Mouse (Mus musculus) thymus, postnatal 10 days (tissue): ENCODE measurements around the gene Cep170b.

Experiments
- DNase-seq, 2 experiments: peaks; one replicate each; pipeline ENCODE4 v3.0.0; 2021; ENCODE audit warnings: low spot score in 2 of 2

The Cep170b gene

DNA sequence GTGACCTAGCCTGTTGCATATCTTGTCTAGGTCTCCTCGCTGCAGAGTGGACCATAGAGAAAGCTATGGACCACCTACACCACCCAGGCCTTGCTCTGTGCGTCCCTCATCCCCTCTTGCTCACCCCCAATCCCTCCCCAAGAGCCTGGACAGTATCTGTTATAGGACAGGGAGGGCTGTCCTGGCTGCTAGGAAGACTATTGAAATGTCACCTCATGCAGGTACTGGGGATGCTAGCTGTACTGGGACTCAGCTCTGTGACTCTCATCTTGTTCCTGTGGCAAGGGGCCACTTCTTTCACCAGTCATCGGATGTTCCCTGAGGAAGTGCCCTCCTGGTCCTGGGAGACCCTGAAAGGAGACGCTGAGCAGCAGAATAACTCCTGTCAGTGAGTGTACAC lies 42.9 kb downstream of the Cep170b start:
- no peak for DNase-seq

DNA sequence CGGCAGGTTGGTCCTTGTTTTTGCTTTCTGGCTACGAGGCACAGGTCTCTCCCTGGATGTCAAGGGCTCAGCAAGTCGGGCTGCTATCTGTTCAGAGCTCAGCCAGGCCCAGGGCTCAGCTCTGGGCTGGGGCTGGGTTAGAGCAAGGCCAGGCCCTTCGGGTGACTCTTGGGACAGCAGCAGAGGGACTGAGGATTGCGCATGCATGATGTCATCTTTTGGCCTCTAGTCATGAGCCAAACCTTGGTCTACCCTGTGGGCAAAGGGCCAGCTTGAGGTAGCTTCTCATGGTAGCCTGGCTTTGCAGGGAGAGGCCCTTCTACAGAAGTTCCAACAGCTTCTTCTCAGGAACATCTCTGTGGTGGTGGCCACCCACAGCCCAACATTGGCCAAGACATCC lies 43.9 kb downstream of the Cep170b start:
- no peak for DNase-seq

DNA sequence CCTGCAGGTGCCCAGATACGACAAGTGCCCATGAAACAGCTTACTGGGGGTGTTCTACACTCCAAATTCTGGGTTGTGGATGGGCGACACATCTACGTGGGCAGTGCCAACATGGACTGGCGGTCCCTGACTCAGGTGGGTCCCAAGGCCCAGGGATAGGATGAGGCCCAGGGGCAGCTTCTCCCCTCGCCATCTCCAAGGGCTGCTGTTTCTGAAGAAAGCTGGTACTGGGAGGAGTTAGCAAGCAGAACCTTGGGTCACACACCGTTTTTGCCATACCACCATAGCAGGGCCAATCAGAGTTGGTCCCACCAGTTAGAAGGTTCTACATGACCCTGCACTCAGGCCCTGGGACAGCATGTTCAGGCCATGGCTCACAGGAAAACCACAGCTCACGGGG lies 44.7 kb downstream of the Cep170b start:
- no peak for DNase-seq

DNA sequence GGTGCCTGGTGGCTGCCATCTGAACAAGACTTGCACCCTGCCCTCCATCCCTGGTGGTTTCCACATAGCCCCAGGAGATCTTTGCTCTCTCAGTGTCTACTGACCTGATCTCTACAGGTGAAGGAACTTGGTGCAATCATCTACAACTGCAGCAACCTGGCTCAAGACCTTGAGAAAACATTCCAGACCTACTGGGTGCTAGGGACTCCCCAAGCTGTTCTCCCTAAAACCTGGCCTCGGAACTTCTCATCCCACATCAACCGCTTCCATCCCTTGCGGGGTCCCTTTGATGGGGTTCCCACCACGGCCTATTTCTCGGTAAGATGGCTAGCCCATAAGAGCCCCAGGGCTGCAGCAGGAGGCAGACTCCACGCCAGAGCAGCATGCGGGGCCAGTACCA lies 46.3 kb downstream of the Cep170b start:
- no peak for DNase-seq

DNA sequence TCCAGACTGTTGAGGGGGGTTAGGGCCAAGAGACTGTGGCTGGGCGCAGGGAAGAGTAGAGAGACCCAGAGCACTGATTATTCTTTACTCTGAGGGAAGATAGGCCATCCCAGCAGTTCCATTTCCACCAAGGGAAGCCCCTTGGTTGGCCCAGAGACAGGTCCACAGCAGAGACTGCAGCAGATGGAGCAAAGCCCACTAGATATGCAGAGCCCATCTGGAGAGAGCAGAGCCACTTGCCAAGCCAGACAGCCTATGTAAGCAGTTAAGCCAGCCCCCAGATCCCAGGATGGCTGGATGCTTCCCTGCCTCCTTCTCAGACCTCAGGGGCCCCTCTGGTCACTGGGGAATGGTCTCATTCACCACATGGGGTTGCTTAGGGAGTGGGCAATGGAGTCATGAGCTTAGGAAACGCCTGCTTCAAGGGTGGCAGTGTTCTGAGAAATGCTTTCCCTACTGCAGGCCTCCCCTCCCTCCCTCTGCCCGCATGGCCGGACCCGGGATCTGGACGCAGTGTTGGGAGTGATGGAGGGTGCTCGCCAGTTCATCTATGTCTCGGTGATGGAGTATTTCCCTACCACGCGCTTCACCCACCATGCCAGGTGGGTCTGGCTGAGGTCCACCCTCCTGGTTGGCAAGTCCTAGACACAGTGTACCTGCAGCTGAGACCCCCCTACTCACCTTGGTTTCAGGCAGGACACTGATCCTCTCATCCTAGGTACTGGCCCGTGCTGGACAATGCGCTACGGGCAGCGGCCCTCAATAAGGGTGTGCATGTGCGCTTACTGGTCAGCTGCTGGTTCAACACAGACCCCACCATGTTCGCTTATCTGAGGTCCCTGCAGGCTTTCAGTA lies 47.0 kb downstream of the Cep170b start:
- DNase-seq = no peak

DNA sequence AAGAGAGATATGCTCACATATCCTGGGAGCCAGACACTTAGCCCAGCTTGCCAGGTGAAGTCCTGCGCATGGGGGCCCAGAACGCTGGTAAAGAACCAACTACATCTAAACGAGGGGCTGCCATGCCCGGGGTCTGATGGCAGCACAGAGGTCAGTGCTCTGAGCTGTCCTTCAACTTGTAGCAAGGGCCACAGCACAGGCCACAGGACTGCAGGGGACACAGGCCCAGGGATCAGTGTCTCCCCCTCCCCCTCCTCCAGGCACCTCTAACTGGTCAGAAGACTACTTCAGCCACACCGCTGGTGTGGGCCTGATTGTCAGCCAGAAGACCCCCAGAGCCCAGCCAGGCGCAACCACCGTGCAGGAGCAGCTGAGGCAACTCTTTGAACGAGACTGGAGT lies 47.9 kb downstream of the Cep170b start:
- no peak for DNase-seq

DNA sequence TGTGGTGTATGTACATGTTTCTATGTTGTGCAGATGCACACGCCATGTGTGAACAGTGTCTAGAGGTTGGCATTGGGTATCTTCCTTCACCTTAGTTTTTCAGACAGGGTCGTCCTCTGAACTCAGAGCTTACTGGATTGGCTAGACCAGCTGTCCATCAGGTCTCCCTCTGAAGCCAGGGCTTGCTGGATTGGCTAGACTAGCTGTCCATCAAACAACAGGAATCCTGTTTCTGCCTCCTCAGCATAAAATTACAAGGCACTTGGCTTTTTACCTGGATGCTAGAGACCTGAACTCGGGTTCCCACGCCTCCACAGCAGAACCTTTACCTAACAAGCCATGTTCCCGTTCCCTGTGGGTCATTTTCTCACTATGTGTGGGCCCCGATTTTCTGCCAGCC lies 48.8 kb downstream of the Cep170b start:
- DNase-seq = no peak

DNA sequence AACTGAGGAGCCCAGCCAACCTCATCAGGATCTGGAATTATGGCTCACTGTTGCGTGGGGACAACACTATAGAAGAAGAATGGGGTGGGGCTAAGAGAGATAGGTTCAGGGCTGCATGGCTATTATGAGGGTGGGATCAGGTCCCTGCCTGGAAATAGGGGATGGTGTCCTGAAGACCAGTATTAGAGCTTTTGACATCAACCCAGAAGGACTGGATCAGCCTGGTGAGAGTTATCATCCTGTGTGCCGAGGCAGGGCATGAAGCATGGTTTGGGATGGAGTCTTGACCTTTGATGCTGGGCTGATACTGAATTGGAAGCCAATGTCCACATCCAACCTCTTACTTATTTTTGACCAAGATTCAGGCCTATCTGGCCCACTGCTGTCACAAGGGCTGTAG lies 49.5 kb downstream of the Cep170b start:
- DNase-seq = no peak

DNA sequence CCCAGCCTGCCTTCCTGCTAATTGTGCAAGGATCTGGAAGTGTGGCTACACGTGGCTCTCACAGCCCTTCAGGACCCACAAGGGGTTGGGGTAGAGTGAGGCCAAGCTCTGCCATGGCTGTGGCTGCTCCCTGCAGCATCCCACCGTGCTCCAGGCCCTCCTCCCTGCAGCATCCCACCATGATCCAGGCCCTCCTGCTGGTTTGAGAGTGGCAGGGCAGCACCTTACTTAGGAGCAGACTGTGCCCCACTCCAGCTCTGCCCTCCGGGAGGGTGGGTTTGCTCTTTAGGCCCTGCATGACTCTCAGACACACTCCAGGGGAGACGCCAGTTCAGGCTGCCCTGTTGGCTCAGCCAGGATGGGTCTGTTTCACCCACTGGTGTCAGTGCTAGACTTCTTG lies 50.1 kb downstream of the Cep170b start:
- no peak for DNase-seq

DNA sequence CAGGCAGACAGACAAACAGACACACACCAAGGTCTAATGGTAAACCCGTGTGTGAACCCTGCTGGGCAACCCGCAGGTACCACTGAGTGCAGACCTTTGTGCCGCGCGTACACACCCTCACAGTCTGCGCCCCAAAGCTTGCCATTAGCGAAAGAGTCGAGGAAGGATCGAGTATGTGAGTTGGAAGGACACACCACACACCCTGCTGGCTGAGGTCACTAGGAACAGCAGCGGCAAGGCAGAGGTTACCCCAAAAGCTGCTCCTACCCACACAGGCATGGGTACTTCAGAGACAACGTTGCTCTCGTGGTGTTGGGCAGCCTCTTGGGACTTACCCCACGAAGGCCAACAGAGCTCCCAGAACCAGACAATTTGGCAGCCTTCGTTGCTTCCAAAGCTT lies 52.1 kb downstream of the Cep170b start:
- DNase-seq = no peak

DNA sequence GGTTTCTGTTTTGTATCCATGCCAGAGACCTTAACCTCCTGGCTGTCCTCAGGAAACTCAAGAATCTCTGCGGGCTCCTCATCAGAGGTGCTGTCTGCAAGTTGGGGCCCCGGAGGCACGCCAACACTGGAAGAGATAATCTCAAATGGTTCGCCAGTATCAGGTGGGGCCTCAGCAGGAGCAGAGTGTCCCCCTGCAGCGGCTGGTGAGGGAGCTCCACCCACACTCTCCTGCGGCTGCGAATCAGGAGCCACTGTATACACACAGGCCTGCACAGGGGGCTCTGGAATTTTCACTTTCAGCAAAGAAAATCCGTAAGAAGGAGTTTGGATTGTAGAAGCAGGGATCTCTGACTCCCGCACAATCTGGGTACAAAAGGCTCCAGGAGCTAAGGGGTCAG lies 53.1 kb downstream of the Cep170b start:
- no peak for DNase-seq

DNA sequence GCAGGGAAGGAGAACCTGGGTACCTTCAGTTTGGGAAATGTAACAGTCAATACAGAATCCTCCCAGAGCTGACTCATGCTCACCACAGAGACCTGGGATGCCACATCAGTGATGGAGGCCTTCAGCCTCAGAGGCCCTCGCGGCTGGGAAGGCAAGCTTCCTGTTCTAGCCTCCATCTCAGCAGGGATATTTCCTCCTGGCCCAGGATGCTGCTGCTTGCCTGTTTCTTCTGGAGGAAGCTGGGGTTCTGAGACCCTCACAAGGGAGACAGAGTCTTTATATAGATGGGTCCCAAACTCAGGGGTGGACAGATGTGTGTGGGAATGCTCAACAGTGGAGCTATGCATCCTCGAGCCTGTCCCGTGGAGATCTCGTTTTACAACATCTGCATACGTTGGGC lies 53.8 kb downstream of the Cep170b start:
- no peak for DNase-seq

DNA sequence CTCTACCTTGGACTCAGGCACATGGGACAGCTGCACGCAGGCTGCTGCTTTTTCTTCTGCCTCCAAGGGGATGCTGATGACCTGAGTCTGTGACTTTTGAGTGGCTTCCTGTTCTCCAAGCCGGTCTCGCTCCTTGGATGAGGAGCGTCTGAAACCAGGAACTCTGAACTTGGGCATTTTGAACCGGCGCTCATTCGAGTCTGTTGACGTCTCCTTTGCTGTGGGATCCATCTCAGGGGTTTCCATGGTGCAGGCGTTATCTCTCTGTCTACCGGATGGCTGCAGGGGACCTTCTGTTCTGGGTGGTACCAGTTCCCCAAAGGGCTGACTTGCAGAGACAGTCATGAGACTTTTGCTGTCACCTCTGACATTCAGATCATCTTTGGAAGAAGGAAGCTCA lies 54.2 kb downstream of the Cep170b start:
- no peak for DNase-seq

DNA sequence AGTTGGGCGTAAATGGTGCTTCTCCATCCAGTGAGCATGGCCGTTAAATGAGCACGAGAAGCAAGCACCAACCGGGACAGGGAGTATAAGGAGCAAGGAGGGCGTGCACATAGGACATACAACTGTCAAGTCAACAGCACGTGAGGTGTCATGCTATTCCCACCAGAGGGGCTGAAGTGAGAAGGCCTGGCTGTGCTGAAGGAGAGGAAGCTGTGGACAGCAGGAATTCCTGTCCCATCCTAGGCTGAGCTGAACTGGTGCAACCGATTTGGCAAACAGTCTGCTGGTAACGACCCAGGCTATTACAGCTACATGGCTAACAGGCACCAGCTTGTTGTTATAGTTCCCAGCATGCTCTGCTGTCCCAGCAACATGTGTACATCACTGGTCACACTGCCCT lies 70.8 kb downstream of the Cep170b start:
- no peak for DNase-seq

DNA sequence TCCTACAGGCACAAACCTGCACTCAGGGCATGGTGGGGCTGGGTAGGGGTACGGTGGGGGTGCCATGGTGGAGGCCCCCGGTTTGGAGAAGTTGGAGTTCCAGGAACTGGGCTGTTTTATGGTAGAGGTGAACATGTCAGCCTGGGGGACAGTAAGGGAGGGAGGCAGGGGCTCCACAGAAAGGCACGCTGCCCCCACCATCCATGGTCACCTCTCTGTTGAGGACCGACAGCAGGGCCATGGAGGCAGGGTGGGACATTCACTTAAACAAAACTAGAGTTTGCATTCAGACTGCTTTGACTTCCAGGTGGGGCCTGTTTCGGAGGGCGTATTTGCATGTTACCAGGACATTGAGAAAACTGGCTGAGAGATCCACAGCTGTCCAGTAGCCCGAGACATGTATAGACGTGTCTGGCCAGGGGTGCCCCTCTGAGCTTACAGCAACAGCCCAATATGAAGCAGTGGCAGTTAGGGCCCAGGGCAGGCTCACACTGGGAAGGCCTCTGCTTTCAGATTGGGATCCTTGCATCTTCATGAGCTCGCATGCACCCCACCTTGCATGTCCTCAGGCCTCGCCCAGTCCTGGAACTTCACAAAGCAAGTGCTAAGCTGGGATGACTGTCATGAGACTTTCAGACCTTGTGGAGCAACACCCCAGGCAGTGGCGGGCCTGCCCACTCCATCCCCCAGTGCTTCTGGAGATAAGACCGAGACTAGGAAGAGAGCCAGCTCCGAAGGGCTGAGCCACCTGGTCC lies 73.5 kb downstream of the Cep170b start:
- DNase-seq = no peak

DNA sequence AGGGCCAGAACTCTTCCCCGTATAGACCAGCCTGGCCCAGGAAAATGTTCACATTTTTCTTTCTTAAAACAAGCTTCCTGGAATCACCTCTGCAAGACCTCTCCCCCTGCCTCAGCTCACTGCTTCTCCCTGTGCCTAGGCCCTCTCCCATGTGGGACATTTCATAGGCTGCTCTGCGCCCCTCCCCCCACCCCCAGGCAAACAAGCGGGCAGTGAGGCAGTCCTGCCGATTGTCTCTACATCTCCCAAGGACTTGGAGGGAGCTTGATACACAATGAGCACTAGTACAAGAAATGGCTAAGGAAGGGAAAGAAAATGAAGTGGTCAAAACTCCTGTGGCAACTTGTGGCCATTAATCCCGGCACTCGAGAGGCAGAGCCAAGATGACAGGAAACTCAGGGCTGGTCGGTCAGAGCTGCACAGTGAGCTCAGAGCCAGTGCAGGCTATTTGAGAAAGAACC lies 74.1 kb downstream of the Cep170b start:
- no peak for DNase-seq

DNA sequence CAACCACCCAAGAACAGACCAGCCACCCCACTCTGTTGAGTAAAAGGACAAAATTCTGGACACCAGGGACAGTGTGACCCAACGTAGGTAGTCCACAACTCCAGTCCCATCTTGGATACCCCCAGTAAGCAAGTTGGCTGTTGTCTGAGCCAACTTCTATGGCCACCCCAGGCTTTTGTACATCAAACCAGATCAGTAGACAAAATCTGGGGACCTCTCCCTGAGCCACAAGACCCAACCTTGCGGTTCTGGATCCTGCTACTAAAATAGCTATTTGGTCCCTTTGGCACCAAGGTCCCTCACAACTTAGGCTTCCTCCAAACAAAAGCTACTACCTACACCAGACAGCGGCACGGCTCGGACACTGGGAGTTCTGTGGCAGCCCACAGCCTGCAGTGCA lies 74.7 kb downstream of the Cep170b start:
- DNase-seq = no peak

DNA sequence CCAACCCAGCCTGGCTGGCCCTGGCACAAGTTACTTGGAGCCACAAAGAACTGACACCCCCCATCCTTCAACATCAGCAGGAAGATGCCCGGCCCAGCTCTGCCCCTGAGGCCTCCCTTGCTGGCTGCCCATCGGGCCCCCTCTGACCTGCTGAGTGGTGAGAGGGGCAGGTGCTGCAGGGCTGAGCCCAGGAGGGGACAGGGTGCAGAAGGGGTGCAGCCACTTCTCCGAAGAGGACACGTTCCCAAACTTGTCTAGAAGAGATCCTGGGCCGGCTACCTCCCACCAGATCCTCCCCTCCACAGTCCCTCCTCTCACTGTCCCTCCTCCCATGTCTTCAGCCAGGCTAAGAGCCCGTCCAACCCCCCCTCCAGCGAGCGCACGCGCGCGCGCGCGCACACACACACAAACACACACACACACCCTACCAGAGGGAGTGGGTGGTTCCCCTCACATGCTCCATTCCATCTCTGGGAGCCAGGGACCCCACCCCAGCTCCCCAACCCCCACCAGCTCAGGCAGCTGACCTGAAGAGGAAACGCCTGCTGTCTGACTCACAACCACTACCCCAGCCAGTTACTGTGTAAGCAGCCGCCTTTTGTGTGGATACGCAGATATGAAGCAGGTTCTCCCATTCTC lies 75.3 kb downstream of the Cep170b start:
- no peak for DNase-seq
